7 mouse cellular contexts compared by ENCODE assay signal in the genomic region with DNA sequence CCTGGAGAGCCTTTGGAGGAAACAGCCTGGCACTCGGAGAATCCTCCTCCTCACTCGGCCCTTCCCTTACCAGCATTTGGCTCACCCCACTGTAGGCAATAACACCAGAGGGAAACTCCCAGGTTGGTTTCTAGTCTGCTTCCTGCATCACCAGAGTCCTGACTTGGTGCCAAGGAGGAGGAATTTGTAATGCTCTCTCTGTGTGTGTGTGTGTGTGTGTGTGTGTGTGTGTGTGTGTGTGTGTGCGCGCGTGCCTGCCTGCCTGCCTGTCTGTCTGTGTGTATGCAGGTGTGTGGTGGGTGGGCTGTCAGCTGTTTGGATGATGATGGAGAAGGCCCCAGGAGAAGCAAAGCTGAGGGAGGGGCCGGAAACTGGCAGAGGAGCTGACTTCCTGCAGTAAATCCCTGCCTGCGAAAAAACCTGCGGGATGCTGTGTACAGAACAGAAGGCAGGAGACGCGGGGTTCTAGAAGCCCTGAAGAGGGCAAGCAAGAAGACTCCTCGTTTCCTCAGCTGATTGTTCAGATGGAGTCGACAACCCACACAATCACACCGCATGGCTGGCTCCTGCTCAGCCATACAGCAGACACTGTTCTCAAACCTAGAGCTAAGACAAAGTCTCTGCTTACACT.
DNase-seq lines count a peak whose midpoint lies in the region; ATAC-seq and TF ChIP-seq lines count a peak whose summit lies in the region.

No protein-coding gene starts in this region.

- DNase-seq in lung, adult 2 months: no peak
- peak; percentile 85 to 89 for DNase-seq in cerebellum, postnatal 10 days
- DNase-seq in large intestine, adult 2 months (ENCODE audit: low read depth, low spot score): peak; percentile 42
- peak; percentile 69 for DNase-seq in midbrain, postnatal 0 days (ENCODE audit: low spot score)
- no peak for DNase-seq in spleen, adult 12 weeks (ENCODE audit: low spot score)
- DNase-seq in liver, embryonic 11.5 days (ENCODE audit: low spot score): no peak

- 49% methylated on average over 13 of the region's 13 CpGs for WGBS in lung, embryonic 16.5 days
- 23% methylated on average over 13 of the region's 13 CpGs for WGBS in lung, adult 2 months
- WGBS in large intestine, adult 2 months: 15% methylated on average over 13 of the region's 13 CpGs
- WGBS in midbrain, postnatal 0 days: 62% methylated on average over 13 of the region's 13 CpGs
- 58% methylated on average over 13 of the region's 13 CpGs for WGBS in liver, embryonic 11.5 days

- peaks cover 5% of the 10 kb centered on the region; the same call in 1 of the 2 replicates for H3K4me1 ChIP-seq in lung, embryonic 16.5 days (replicated peaks; ENCODE audit: control insufficient read depth, insufficient read depth, low read length)
- peaks cover 3% of the 10 kb centered on the region; the same call in 1 of the 2 replicates for H3K4me1 ChIP-seq in lung, adult 2 months (ENCODE audit: control insufficient read depth, insufficient read depth, low read length)
- peaks cover 4% of the 10 kb centered on the region; the same call in 1 of the 2 replicates for H3K4me1 ChIP-seq in midbrain, postnatal 0 days (ENCODE audit: insufficient read depth, low read length)
- no peaks in the 10 kb centered on the region for H3K4me1 ChIP-seq in liver, embryonic 11.5 days (replicated peaks; ENCODE audit: control insufficient read depth, insufficient read depth, low read length)

- no peak overlapping the region for H3K4me3 ChIP-seq in lung, embryonic 16.5 days (ENCODE audit: low read length)
- no peak overlapping the region for H3K4me3 ChIP-seq in lung, adult 2 months (replicated peaks; ENCODE audit: extremely low read depth, low read depth, low read length)
- H3K4me3 ChIP-seq in midbrain, postnatal 0 days (ENCODE audit: low read depth, low read length): no peak overlapping the region
- no peak overlapping the region for H3K4me3 ChIP-seq in liver, embryonic 11.5 days (ENCODE audit: low read depth, low read length)

- no peak overlapping the region for H3K9ac ChIP-seq in lung, embryonic 16.5 days (ENCODE audit: low read length)
- H3K9ac ChIP-seq in midbrain, postnatal 0 days (replicated peaks; ENCODE audit: low read length, poor library complexity, severe bottlenecking): no peak overlapping the region
- no peak overlapping the region for H3K9ac ChIP-seq in liver, embryonic 11.5 days (ENCODE audit: low read depth, low read length)

- 0 out of 2 replicates have a peak, but pooled peaks have one; percentile 34 for ATAC-seq in lung, embryonic 16.5 days (ENCODE audit: low read depth)
- no peak for ATAC-seq in midbrain, postnatal 0 days (ENCODE audit: low FRiP score)
- no peak for ATAC-seq in liver, embryonic 11.5 days (replicated peaks; ENCODE audit: low FRiP score)

- TF ChIP-seq CTCF in lung, adult 2 months (IDR thresholded peaks at IDR 0.05; ENCODE audit: insufficient read depth, low read length): no peak
- TF ChIP-seq CTCF in midbrain, postnatal 0 days (IDR thresholded peaks at IDR 0.05): no peak

- no peaks in the 10 kb centered on the region for H3K27me3 ChIP-seq in lung, embryonic 16.5 days (ENCODE audit: control insufficient read depth, insufficient read depth, low read depth, low read length)
- H3K27me3 ChIP-seq in midbrain, postnatal 0 days (ENCODE audit: insufficient read depth, low read length): 0 out of 2 replicates have a peak, but pooled peaks cover 3% of the 10 kb centered on the region
- no peaks in the 10 kb centered on the region for H3K27me3 ChIP-seq in liver, embryonic 11.5 days (replicated peaks; ENCODE audit: control insufficient read depth, insufficient read depth, low read length)

- no peak for TF ChIP-seq POLR2A in lung, adult 2 months (IDR thresholded peaks at IDR 0.05; ENCODE audit: borderline replicate concordance, extremely low read depth, low read depth, low read length)

- peak overlapping the region; percentile 35 for H3K27ac ChIP-seq in lung, embryonic 16.5 days (ENCODE audit: low read length)
- peak overlapping the region; percentile 32; the same call in 1 of the 2 replicates for H3K27ac ChIP-seq in midbrain, postnatal 0 days (ENCODE audit: low read depth, low read length)
- no peak overlapping the region for H3K27ac ChIP-seq in liver, embryonic 11.5 days (ENCODE audit: low read depth, low read length)

- H3K4me2 ChIP-seq in lung, embryonic 16.5 days (ENCODE audit: low read depth, low read length): no peak overlapping the region
- no peak overlapping the region for H3K4me2 ChIP-seq in midbrain, postnatal 0 days (ENCODE audit: low read depth, low read length, poor library complexity, severe bottlenecking)
- H3K4me2 ChIP-seq in liver, embryonic 11.5 days: no peak overlapping the region

- H3K36me3 ChIP-seq in lung, embryonic 16.5 days (ENCODE audit: control insufficient read depth, insufficient read depth, low read length): no peaks in the 10 kb centered on the region
- H3K36me3 ChIP-seq in midbrain, postnatal 0 days (ENCODE audit: insufficient read depth, low read length): no peaks in the 10 kb centered on the region
- H3K36me3 ChIP-seq in liver, embryonic 11.5 days (ENCODE audit: control insufficient read depth, insufficient read depth, low read length): no peaks in the 10 kb centered on the region

- no peaks in the 10 kb centered on the region for H3K9me3 ChIP-seq in lung, embryonic 16.5 days (ENCODE audit: control insufficient read depth, low read length)
- H3K9me3 ChIP-seq in midbrain, postnatal 0 days (ENCODE audit: low read length): no peaks in the 10 kb centered on the region
- H3K9me3 ChIP-seq in liver, embryonic 11.5 days (ENCODE audit: control insufficient read depth, low read length): no peaks in the 10 kb centered on the region

Comparison
In these comparisons a context has a peak if more than half of its experiments do, and no peak if none do; other contexts are left out.
1. DNase-seq: peak in cerebellum, postnatal 10 days (2 of 2), large intestine, adult 2 months (single experiment) and midbrain, postnatal 0 days (single experiment); none in lung, adult 2 months (single experiment), spleen, adult 12 weeks (single experiment) and liver, embryonic 11.5 days (single experiment).